Mouse (Mus musculus) liver, adult 2 months (tissue): ENCODE data around the gene Sept8. TPM values are rescaled to one million over a fixed set of nuclear protein-coding genes. Genes with fewer than 3 reads are reported as not detected.

ENCODE experiments used
- DNase-seq: peaks from one replicate; pipeline ENCODE4 v3.0.0-alpha.2; 2011; ENCODE audit warnings: low read depth, low spot score; ENCODE audit errors: extremely low read depth
- H3K27ac ChIP-seq: fragments of 200-500 bp; replicated peaks from 2 replicates; pipeline ENCODE4 v1.5.1; 2012; ENCODE audit warnings: low read depth, mild to moderate bottlenecking, control low read depth, inconsistent platforms, low read length; ENCODE audit not compliant: insufficient read depth
- H3K27me3 ChIP-seq: fragments of 200-500 bp; 2 replicates; pipeline ENCODE4 v1.6.1; 2012; ENCODE audit warnings: mild to moderate bottlenecking, moderate library complexity, low read length, inconsistent platforms; ENCODE audit not compliant: control insufficient read depth, insufficient read depth
- H3K36me3 ChIP-seq: fragments of 200-500 bp; 2 replicates; pipeline ENCODE4 v1.6.1; 2012; ENCODE audit warnings: low read length, inconsistent platforms; ENCODE audit not compliant: control insufficient read depth, insufficient read depth
- H3K4me1 ChIP-seq: fragments of 200-500 bp; 2 replicates; pipeline ENCODE4 v1.6.1; 2011; ENCODE audit warnings: low read length; ENCODE audit not compliant: control insufficient read depth, insufficient read depth
- H3K4me3 ChIP-seq: fragments of 200-500 bp; 2 replicates; pipeline ENCODE4 v1.5.1; 2011; ENCODE audit warnings: low read depth, mild to moderate bottlenecking, control low read depth, low read length, moderate library complexity; ENCODE audit not compliant: insufficient read depth
- H3K79me2 ChIP-seq: fragments of 200-500 bp; 2 replicates; pipeline ENCODE4 v1.6.1; 2012; ENCODE audit warnings: inconsistent platforms, mild to moderate bottlenecking, low read length, moderate library complexity; ENCODE audit not compliant: control insufficient read depth, insufficient read depth
- H3K9ac ChIP-seq: fragments of 200-500 bp; 2 replicates; pipeline ENCODE4 v1.6.1; 2012; ENCODE audit warnings: low read depth, mild to moderate bottlenecking, control low read depth, inconsistent platforms, low read length
- CTCF ChIP-seq: fragments of 200-500 bp; IDR thresholded peaks from 2 replicates; pipeline ENCODE4 v1.5.1; 2011; ENCODE audit warnings: low read depth, low read length, control low read depth
- POLR2A ChIP-seq: fragments of 200-500 bp; IDR thresholded peaks from 2 replicates; pipeline ENCODE4 v1.6.1; 2011; ENCODE audit warnings: low read length, control low read depth; ENCODE audit not compliant: insufficient read depth; ENCODE audit errors: extremely low read depth
- WGBS: fragments of 180-500 bp; shearing (Covaris S2); methylation state at CpG from one replicate; pipeline ENCODE4 v1.1.7; 2018; 5-methylcytosine and 5-hydroxymethylcytosine counted together
- polyA plus RNA-seq: library from polyadenylated mRNA; depleted of rRNA; stranded (reverse); fragments of >200 nt; gene quantifications from 2 replicates; pipeline ENCODE4 v1.2.3, GENCODE M21; 2012
- total RNA-seq: library from RNA; depleted of rRNA; stranded (reverse); fragments of >200 nt; gene quantifications from 2 replicates; pipeline ENCODE4 v1.2.3, GENCODE M21; 2014

Gene Sept8
- total and polyA plus RNA-seq, 2 experiments = 1.7 to 2.0 TPM

DNA sequence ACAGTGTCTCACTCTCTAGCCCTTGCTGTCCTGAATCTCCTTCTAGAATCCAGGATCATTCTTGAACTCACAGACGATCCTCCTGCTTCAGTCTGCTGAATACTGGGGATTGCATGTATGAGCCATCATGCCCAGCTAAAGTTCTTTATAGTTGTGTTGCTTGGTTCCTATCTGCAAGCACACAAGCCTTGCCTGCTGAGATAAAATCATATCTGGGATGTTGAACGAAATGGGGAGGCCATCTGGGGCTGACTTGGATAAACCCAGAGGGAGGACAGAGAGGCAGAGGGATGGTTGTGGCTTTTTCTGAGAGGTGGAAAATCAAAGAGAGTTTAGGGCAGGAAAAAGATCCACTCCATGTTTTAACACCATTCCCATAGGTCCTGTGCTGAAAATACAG is 42.9 kb downstream of the Sept8 start:
- H3K27ac ChIP-seq = no peak overlapping the region
- no peak overlapping the region for H3K4me3 ChIP-seq
- DNase-seq = no peak
- TF ChIP-seq POLR2A (no peak), CTCF (no peak)
- H3K9ac ChIP-seq = no peak overlapping the region
- H3K4me1 ChIP-seq = no peaks in the 10 kb centered on the region
- no peaks in the 10 kb centered on the region for H3K79me2 ChIP-seq
- 85% methylated on average over 2 of the region's 2 CpGs for WGBS
- no peaks in the 10 kb centered on the region for H3K36me3 ChIP-seq
- H3K27me3 ChIP-seq = no peaks in the 10 kb centered on the region

DNA sequence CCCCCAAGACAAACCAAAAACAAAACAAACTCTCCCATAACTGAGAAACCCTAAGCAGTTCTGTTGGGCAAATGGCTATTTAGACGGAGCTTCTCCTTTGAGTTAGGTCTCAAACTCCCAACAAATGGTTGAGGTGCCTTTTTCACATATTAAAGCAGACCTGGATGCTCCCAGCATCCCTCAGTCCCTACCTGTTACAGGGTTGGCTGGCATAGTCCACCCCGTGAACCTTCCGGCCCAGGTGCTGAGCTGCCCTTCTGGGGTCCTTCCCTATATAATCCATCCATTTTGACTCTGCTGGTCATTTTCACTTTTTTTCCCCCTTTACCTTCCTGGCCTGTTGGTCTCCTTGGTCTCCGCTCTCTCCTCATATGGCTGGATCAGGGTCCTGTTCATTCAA is 47.6 kb downstream of the Sept8 start:
- H3K9ac ChIP-seq = no peak overlapping the region
- peaks cover 2% of the 10 kb centered on the region; the same call in 1 of the 2 replicates for H3K4me1 ChIP-seq
- TF ChIP-seq CTCF = no peak
- no peak for TF ChIP-seq POLR2A
- DNase-seq = no peak
- 84% methylated on average over 4 of the region's 4 CpGs for WGBS
- H3K4me3 ChIP-seq = no peak overlapping the region
- no peaks in the 10 kb centered on the region for H3K79me2 ChIP-seq
- no peaks in the 10 kb centered on the region for H3K36me3 ChIP-seq
- no peaks in the 10 kb centered on the region for H3K27me3 ChIP-seq
- H3K27ac ChIP-seq = no peak overlapping the region

DNA sequence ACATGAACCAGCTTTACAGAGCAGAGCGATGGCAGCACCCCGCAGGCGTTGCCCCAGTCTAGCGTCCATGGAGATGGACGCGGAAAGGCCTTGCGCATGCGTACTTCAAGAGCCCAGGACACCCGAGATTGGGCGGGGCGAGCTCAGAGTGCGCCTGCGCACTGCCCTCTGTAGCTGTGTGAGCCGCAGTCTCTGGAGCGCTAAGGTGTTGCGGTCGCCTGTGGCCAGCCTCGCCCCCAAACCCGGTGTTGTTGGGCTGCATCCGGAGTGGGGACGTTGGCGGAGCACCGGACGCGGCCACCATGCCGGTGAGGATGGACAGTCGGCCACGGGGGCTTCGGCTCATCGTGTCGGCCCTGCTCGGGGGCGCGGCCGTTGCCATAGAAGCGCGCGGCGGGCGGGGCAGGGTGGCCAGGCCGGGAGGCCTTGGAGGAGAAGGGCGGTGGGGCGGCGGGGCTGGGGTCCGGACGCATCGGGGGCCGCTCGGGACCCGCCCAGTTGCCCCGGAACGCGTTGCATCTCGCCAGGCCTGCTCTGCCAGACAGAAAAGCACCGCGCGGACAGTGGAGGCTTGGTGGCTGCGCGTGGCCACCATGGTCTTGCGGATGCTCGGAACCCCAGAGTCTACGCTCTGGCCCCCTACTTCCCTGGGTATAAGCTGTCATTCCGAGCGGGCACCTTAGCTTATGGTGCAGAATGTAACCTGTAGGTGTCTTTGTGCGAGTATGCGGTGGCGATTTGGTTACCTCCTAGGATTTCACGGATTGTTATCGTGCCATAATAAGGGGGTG is 48.4 kb downstream of the Sept8 start, which contains the start of gene Kif3a:
Gene Kif3a (plus strand): TSS at position 156 of the 791 bp plus-strand sequence.
- Histone ChIP-seq H3K36me3 (no peaks in the 10 kb centered on the region), H3K4me3 (peak within 1 kb of the TSS; percentile 92), H3K79me2 (no peaks in the 10 kb centered on the region), H3K27ac (no peak within 1 kb of the TSS), H3K27me3 (no peaks in the 10 kb centered on the region), H3K9ac (peak within 1 kb of the TSS; percentile 82), H3K4me1 (peaks cover 2% of the 10 kb centered on the region; the same call in 1 of the 2 replicates)
- WGBS = 2% methylated on average over 69 of the region's 69 CpGs
- no peak for TF ChIP-seq CTCF
- no peak for TF ChIP-seq POLR2A
- DNase-seq = peak; percentile 78

DNA sequence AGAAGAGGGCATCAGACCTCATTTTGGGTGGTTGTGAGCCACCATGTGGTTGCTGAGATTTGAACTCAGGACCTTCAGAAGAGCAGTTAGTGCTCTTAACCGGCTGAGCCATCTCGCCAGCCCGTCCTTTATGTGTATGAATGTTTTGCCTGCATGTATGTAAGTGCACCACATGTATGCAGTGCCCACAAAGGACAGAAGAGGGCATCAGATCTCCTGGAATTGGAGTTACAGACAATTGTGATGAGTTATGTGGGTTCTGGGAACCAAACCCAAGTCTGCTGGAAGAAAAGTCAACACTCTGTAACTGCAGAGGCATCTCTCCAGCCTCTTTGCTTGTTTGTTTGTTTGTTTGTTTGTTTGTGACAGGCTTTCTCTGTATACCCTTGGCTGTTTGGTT is 61.5 kb downstream of the Sept8 start:
- H3K4me3 ChIP-seq = no peak overlapping the region
- peaks cover 2% of the 10 kb centered on the region; the same call in 1 of the 2 replicates for H3K36me3 ChIP-seq
- no peaks in the 10 kb centered on the region for H3K27me3 ChIP-seq
- H3K4me1 ChIP-seq = no peaks in the 10 kb centered on the region
- no peak overlapping the region for H3K9ac ChIP-seq
- DNase-seq = no peak
- no peaks in the 10 kb centered on the region for H3K79me2 ChIP-seq
- no peak overlapping the region for H3K27ac ChIP-seq
- TF ChIP-seq CTCF (no peak), POLR2A (no peak)
- WGBS = 98% methylated on average over 3 of the region's 3 CpGs

DNA sequence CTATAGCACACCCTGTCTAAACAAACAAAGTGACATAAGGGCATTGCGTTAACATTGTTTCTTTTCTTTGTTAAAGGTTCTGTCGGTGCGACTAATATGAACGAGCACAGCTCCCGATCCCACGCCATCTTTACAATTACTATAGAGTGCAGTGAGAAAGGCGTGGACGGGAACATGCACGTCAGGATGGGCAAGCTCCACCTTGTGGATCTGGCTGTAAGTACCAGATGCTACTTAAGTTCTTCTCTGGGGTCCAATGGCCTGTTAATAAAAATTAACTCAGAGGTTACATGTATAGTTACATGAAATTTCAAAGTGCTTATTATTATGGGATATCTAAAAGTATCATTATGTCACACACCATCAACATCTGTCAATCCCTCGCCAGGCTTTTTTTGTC is 64.1 kb downstream of the Sept8 start:
- DNase-seq = no peak
- Histone ChIP-seq H3K4me3 (no peak overlapping the region), H3K4me1 (no peaks in the 10 kb centered on the region), H3K9ac (no peak overlapping the region), H3K79me2 (no peaks in the 10 kb centered on the region), H3K27me3 (no peaks in the 10 kb centered on the region), H3K36me3 (peaks cover 6% of the 10 kb centered on the region; the same call in 1 of the 2 replicates), H3K27ac (no peak overlapping the region)
- WGBS = 86% methylated on average over 10 of the region's 10 CpGs
- no peak for TF ChIP-seq CTCF
- TF ChIP-seq POLR2A = no peak

DNA sequence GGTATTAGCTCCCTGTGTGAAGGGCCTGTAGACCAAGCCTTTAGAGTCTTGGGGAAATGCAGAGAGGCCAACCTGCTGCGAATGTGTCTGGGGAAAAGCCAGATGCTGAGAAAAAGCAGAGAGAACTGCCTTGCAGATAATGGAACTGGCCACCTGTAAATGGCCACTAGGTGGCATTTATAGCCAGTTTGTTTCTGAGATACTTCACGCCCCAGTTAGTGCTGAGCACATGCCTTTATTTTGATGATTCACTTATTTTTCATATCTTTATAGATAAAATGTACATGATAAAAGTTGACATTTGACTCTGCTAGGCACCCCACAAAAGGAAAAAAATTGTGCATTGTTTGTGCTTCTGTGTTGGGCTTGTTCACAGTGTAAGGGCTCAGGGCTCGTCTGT is 65.8 kb downstream of the Sept8 start:
- no peaks in the 10 kb centered on the region for H3K79me2 ChIP-seq
- H3K36me3 ChIP-seq = peaks cover 6% of the 10 kb centered on the region; the same call in 1 of the 2 replicates
- H3K9ac ChIP-seq = no peak overlapping the region
- H3K27me3 ChIP-seq = no peaks in the 10 kb centered on the region
- DNase-seq = peak; percentile 6
- TF ChIP-seq POLR2A = no peak
- TF ChIP-seq CTCF = no peak
- no peak overlapping the region for H3K4me3 ChIP-seq
- no peaks in the 10 kb centered on the region for H3K4me1 ChIP-seq
- WGBS = 70% methylated on average over 3 of the region's 3 CpGs
- H3K27ac ChIP-seq = no peak overlapping the region
